Mouse (Mus musculus) C2C12 (cell line): ENCODE measurements around the gene Tmem92. TPM values are rescaled to one million over a fixed set of nuclear protein-coding genes. Genes with fewer than 3 reads are reported as not detected.

ENCODE experiments used
- H3K27me3 ChIP-seq: one replicate; pipeline ENCODE4 v1.6.1; 2011; ENCODE audit not compliant: control insufficient read depth, insufficient read depth, insufficient read length
- H3K36me3 ChIP-seq: one replicate; pipeline ENCODE4 v1.6.1; 2011; ENCODE audit not compliant: control insufficient read depth, insufficient read depth
- H3K4me3 ChIP-seq: one replicate; pipeline ENCODE4 v1.5.1; 2011; ENCODE audit warnings: mild to moderate bottlenecking, control low read depth; ENCODE audit not compliant: poor library complexity, insufficient read depth, severe bottlenecking
- H3K79me2 ChIP-seq: one replicate; pipeline ENCODE4 v1.6.1; 2011; ENCODE audit not compliant: control insufficient read depth, insufficient read depth
- H3K79me3 ChIP-seq: one replicate; pipeline ENCODE4 v1.6.1; 2011; ENCODE audit warnings: low read depth, control low read depth
- H3ac ChIP-seq: one replicate; pipeline ENCODE3; 2011; ENCODE audit warnings: low read depth; ENCODE audit not compliant: control insufficient read depth, insufficient read length
- CEBPB ChIP-seq: IDR thresholded peaks from one replicate; pipeline ENCODE4 v1.6.1; 2011; ENCODE audit warnings: low read depth, mild to moderate bottlenecking, control low read depth, moderate library complexity
- CTCF ChIP-seq: IDR thresholded peaks from one replicate; pipeline ENCODE4 v1.5.1; 2011; ENCODE audit not compliant: control insufficient read depth, insufficient read depth, insufficient read length
- FOSL1 ChIP-seq: IDR thresholded peaks from one replicate; pipeline ENCODE4 v1.8.0; 2011; ENCODE audit warnings: mild to moderate bottlenecking, low read length; ENCODE audit not compliant: poor library complexity, insufficient read depth, severe bottlenecking
- MAX ChIP-seq: IDR thresholded peaks from one replicate; pipeline ENCODE4 v1.6.1; 2011; ENCODE audit warnings: mild to moderate bottlenecking, control low read depth
- MYOD1 ChIP-seq: IDR thresholded peaks from one replicate; pipeline ENCODE4 v1.6.1; 2011; ENCODE audit warnings: low read depth; ENCODE audit not compliant: control insufficient read depth, insufficient read length
- MYOG ChIP-seq: IDR thresholded peaks from one replicate; pipeline ENCODE4 v1.6.1; 2011; ENCODE audit not compliant: control insufficient read depth, insufficient read length; ENCODE audit errors: extremely low read depth
- USF1 ChIP-seq: IDR thresholded peaks from one replicate; pipeline ENCODE4 v1.6.1; 2011; ENCODE audit warnings: low read depth, mild to moderate bottlenecking, control low read depth, moderate library complexity
- polyA plus RNA-seq: library from polyadenylated mRNA; unstranded; fragments of >200 nt; fragmentation: generic; extraction: Trizol; gene quantifications from one replicate; pipeline ENCODE4 v1.2.1, GENCODE M21; 2012; ENCODE audit warnings: missing spikeins

The Tmem92 gene
- polyA plus RNA-seq, 1 experiment: 0.13 TPM

GRCm38 (mm10) chr11:94727306-94727705 lies 55.2 kb downstream of the Tmem92 start:
- no peaks in the 10 kb centered on the region for H3K27me3 ChIP-seq
- H3K36me3 ChIP-seq: no peaks in the 10 kb centered on the region
- no peaks in the 10 kb centered on the region for H3K79me2 ChIP-seq
- TF ChIP-seq MYOD1 (no peak), USF1 (no peak), FOSL1 (no peak), CTCF (no peak), MYOG (no peak), CEBPB (no peak), MAX (no peak)
- H3K79me3 ChIP-seq: no peaks in the 10 kb centered on the region
- no peak overlapping the region for H3K4me3 ChIP-seq
- H3ac ChIP-seq: no peak overlapping the region

Other genes with a start within 250 kb of the Tmem92 start
- 3.2 TPM for gene Rsad1, start 233.4 kb downstream of the Tmem92 start, polyA plus RNA-seq
- gene Chad, start 217.7 kb downstream of the Tmem92 start, polyA plus RNA-seq: 0.12 TPM
- 2.7 TPM for gene Acsf2, start 180.8 kb downstream of the Tmem92 start, polyA plus RNA-seq
- gene Lrrc59, start 152.9 kb downstream of the Tmem92 start, polyA plus RNA-seq: 346 TPM
- 57.0 TPM for gene Mrpl27, start 128.9 kb downstream of the Tmem92 start, polyA plus RNA-seq
- gene Eme1, start 128.7 kb downstream of the Tmem92 start, polyA plus RNA-seq: 10.1 TPM
- gene Xylt2, start 105.2 kb downstream of the Tmem92 start, polyA plus RNA-seq: 10.4 TPM
- gene Gm11541, start 78.2 kb downstream of the Tmem92 start, polyA plus RNA-seq: not detected
- gene Cdc34b, start 40.9 kb downstream of the Tmem92 start, polyA plus RNA-seq: 0.02 TPM
- gene Col1a1, start 153.5 kb upstream of the Tmem92 start, polyA plus RNA-seq: 2.3 TPM
- not detected for gene Hils1, start 184.9 kb upstream of the Tmem92 start, polyA plus RNA-seq
- 5.3 TPM for gene Sgca, start 193.6 kb upstream of the Tmem92 start, polyA plus RNA-seq
- 31.8 TPM for gene Ppp1r9b, start 208.3 kb upstream of the Tmem92 start, polyA plus RNA-seq
- 14.0 TPM for gene Samd14, start 227.2 kb upstream of the Tmem92 start, polyA plus RNA-seq